ENCODE assay signal across 8 mouse cellular contexts in the genomic region with DNA sequence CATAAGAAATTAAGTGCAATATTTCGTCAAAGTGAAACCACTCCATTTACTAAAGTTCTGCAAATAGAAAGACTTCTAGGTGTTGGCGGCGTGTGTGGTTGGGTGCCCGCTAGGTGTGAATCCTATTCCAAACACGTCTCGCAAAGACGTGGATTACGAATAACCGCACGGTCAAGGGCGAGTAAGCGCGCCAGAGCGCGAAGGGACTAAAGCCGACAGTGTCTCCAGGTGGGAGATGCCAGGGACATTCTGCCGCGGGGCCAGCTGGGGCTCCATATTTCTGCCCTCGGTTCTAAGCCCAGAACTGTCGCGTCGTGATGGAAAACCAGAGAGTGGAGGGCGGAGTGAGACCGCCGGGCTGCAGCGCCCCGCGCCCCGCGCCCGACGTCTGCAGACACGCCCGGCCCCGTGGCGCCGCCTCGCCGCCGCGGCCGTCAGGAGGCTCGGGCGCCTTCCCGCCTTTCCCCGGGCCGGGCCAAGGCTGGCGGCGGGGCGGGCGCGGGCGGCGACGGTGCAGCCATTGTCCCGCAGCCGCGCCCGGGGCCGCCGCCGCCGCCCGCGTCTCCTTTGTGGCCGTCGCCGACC. TPM values are rescaled to one million over a fixed set of nuclear protein-coding genes. Genes with fewer than 3 reads are reported as not detected.
A peak's percentile ranks its signal among the peaks of the same experiment; 100 is the strongest.
DNase-seq lines count a peak whose midpoint lies in the region; ATAC-seq and TF ChIP-seq lines count a peak whose summit lies in the region.

No protein-coding gene starts in this region.

- peak; percentile 68; the same call in 1 of the 2 replicates for ATAC-seq in limb, embryonic 14.5 days (ENCODE audit: low FRiP score, low read depth)
- ATAC-seq in midbrain, embryonic 15.5 days (replicated peaks): peak; percentile 58
- ATAC-seq in stomach, embryonic 14.5 days (ENCODE audit: insufficient number of reproducible peaks, insufficient read depth, low FRiP score, low read depth): peak; percentile 81

- H3K27me3 ChIP-seq in limb, embryonic 14.5 days (ENCODE audit: control insufficient read depth, insufficient read depth, low read length): no peaks in the 10 kb centered on the region
- 0 out of 2 replicates have a peak, but pooled peaks cover 7% of the 10 kb centered on the region for H3K27me3 ChIP-seq in midbrain, embryonic 15.5 days (replicated peaks)
- H3K27me3 ChIP-seq in stomach, embryonic 14.5 days (ENCODE audit: control insufficient read depth, insufficient read depth, low read length): no peaks in the 10 kb centered on the region

- DNase-seq in urinary bladder, adult 18-20 months (ENCODE audit: low spot score in 2 of 2): peak; percentile 35 to 60
- no peak for DNase-seq in urinary bladder, adult 2 months (ENCODE audit: low spot score)
- DNase-seq in embryo, embryonic 10.5 days (ENCODE audit: low spot score): peak; percentile 65
- DNase-seq in gastrocnemius, postnatal 4 days (ENCODE audit: low spot score in 2 of 2): peak; percentile 29 to 45
- DNase-seq in kidney, adult 11 months: peak; percentile 40
- DNase-seq in limb, embryonic 14.5 days (ENCODE audit: low spot score): peak; percentile 26

- peak overlapping the region; percentile 75 for H3K4me3 ChIP-seq in limb, embryonic 14.5 days (replicated peaks; ENCODE audit: low read length)
- peak overlapping the region; percentile 73 for H3K4me3 ChIP-seq in midbrain, embryonic 15.5 days
- H3K4me3 ChIP-seq in stomach, embryonic 14.5 days (ENCODE audit: low read depth, low read length): peak overlapping the region; percentile 47

- H3K27ac ChIP-seq in limb, embryonic 14.5 days (replicated peaks; ENCODE audit: low read depth, low read length): peak overlapping the region; percentile 92
- peak overlapping the region; percentile 82 for H3K27ac ChIP-seq in midbrain, embryonic 15.5 days
- peak overlapping the region; percentile 82 for H3K27ac ChIP-seq in stomach, embryonic 14.5 days (ENCODE audit: low read length)

- H3K4me2 ChIP-seq in limb, embryonic 14.5 days (replicated peaks; ENCODE audit: low read depth, low read length, severe bottlenecking): peak overlapping the region; percentile 67
- peak overlapping the region; percentile 60 for H3K4me2 ChIP-seq in midbrain, embryonic 15.5 days
- peak overlapping the region; percentile 56 for H3K4me2 ChIP-seq in stomach, embryonic 14.5 days (replicated peaks; ENCODE audit: low read depth, low read length)

- TF ChIP-seq POLR2A in limb, embryonic 14.5 days (IDR thresholded peaks at IDR 0.05; ENCODE audit: borderline replicate concordance, extremely low read depth, insufficient read depth, insufficient read length): 0 out of 2 replicates have a peak, but pooled peaks have one; percentile 25

- 1% methylated on average over 40 of the region's 68 CpGs for WGBS in limb, embryonic 14.5 days
- under 1% methylated on average over 58 of the region's 68 CpGs for WGBS in midbrain, embryonic 15.5 days
- under 1% methylated on average over 40 of the region's 68 CpGs for WGBS in stomach, embryonic 14.5 days

- H3K36me3 ChIP-seq in limb, embryonic 14.5 days (ENCODE audit: control insufficient read depth, insufficient read depth, low read length): no peaks in the 10 kb centered on the region
- no peaks in the 10 kb centered on the region for H3K36me3 ChIP-seq in midbrain, embryonic 15.5 days (replicated peaks)
- H3K36me3 ChIP-seq in stomach, embryonic 14.5 days (ENCODE audit: control insufficient read depth, insufficient read depth, low read length): no peaks in the 10 kb centered on the region

- 0 out of 2 replicates have a peak, but pooled peaks cover 8% of the 10 kb centered on the region for H3K4me1 ChIP-seq in limb, embryonic 14.5 days (ENCODE audit: control insufficient read depth, insufficient read depth, low read length)
- peaks cover 37% of the 10 kb centered on the region for H3K4me1 ChIP-seq in midbrain, embryonic 15.5 days
- no peaks in the 10 kb centered on the region for H3K4me1 ChIP-seq in stomach, embryonic 14.5 days (ENCODE audit: control insufficient read depth, insufficient read depth, low read length)

- H3K9ac ChIP-seq in limb, embryonic 14.5 days (ENCODE audit: low read depth, low read length, severe bottlenecking): peak overlapping the region; percentile 95
- H3K9ac ChIP-seq in midbrain, embryonic 15.5 days: peak overlapping the region; percentile 65
- peak overlapping the region; percentile 95 for H3K9ac ChIP-seq in stomach, embryonic 14.5 days (replicated peaks; ENCODE audit: low read depth, low read length)

- no peaks in the 10 kb centered on the region for H3K9me3 ChIP-seq in limb, embryonic 14.5 days (ENCODE audit: control insufficient read depth, low read length)
- H3K9me3 ChIP-seq in midbrain, embryonic 15.5 days: no peaks in the 10 kb centered on the region
- H3K9me3 ChIP-seq in stomach, embryonic 14.5 days (ENCODE audit: control insufficient read depth, low read depth, low read length): no peaks in the 10 kb centered on the region

RNA-seq across cellular contexts. Expression of gene Zbtb8a, which starts 0.9 kb away (rescaled TPM):
- 18.7 and 21.0 TPM in 2 replicates for polyA plus RNA-seq in urinary bladder, adult 2 months (2012; rRNA removed)
- 1 to 10 TPM; 6.7 to 7.5 TPM for total RNA-seq in gastrocnemius, postnatal 4 days (2021)
- 16.2 and 16.8 TPM in 2 replicates for polyA plus RNA-seq in limb, embryonic 14.5 days (2012; rRNA removed)
- polyA plus RNA-seq in limb, embryonic 14.5 days (2014; fragmentation: Nextera tagmentation; extraction: Ambion mirVana): 5.6 and 7.1 TPM in 2 replicates
- polyA plus RNA-seq in midbrain, embryonic 15.5 days (2015; fragmentation: Nextera tagmentation; extraction: Ambion mirVana): 20.4 and 21.5 TPM in 2 replicates
- 14.1 and 14.8 TPM in 2 replicates for polyA plus RNA-seq in stomach, embryonic 14.5 days (2014; fragmentation: Nextera tagmentation; extraction: Ambion mirVana)

RNA-seq across cellular contexts. Expression of gene Zbtb8os, which starts 41.6 kb away (rescaled TPM):
- polyA plus RNA-seq in urinary bladder, adult 2 months (2012; rRNA removed): 45.4 and 52.6 TPM in 2 replicates
- total RNA-seq in gastrocnemius, postnatal 4 days (2021): 10 to 100 TPM; 28.2 to 28.8 TPM
- 26.4 and 36.6 TPM in 2 replicates for polyA plus RNA-seq in limb, embryonic 14.5 days (2012; rRNA removed)
- 44.4 TPM in 2 replicates for polyA plus RNA-seq in limb, embryonic 14.5 days (2014; fragmentation: Nextera tagmentation; extraction: Ambion mirVana)
- 19.9 and 21.1 TPM in 2 replicates for polyA plus RNA-seq in midbrain, embryonic 15.5 days (2015; fragmentation: Nextera tagmentation; extraction: Ambion mirVana)
- 46.7 and 52.2 TPM in 2 replicates for polyA plus RNA-seq in stomach, embryonic 14.5 days (2014; fragmentation: Nextera tagmentation; extraction: Ambion mirVana)

RNA-seq across cellular contexts. Expression of gene Rbbp4, which starts 41.9 kb away (rescaled TPM):
- polyA plus RNA-seq in urinary bladder, adult 2 months (2012; rRNA removed): 65.1 and 72.2 TPM in 2 replicates
- 100 to 1,000 TPM; 166 to 179 TPM for total RNA-seq in gastrocnemius, postnatal 4 days (2021)
- polyA plus RNA-seq in limb, embryonic 14.5 days (2012; rRNA removed): 112 and 128 TPM in 2 replicates
- 331 and 346 TPM in 2 replicates for polyA plus RNA-seq in limb, embryonic 14.5 days (2014; fragmentation: Nextera tagmentation; extraction: Ambion mirVana)
- polyA plus RNA-seq in midbrain, embryonic 15.5 days (2015; fragmentation: Nextera tagmentation; extraction: Ambion mirVana): 260 and 271 TPM in 2 replicates
- polyA plus RNA-seq in stomach, embryonic 14.5 days (2014; fragmentation: Nextera tagmentation; extraction: Ambion mirVana): 329 and 348 TPM in 2 replicates
